Mouse (Mus musculus) E14TG2a.4 (cell line): ENCODE measurements around the gene Hdhd3.

ENCODE experiments used
- CTCF ChIP-seq: conservative IDR thresholded peaks from 2 replicates; pipeline ENCODE4 v1.5.1; 2014; ENCODE audit warnings: low read length
- NANOG ChIP-seq: IDR thresholded peaks from 2 replicates; pipeline ENCODE4 v1.6.1; 2014; ENCODE audit warnings: borderline replicate concordance, low read length, mixed read lengths
- POU5F1 ChIP-seq: IDR thresholded peaks from 2 replicates; pipeline ENCODE4 v1.6.1; 2014; ENCODE audit warnings: low read length, borderline replicate concordance

DNA sequence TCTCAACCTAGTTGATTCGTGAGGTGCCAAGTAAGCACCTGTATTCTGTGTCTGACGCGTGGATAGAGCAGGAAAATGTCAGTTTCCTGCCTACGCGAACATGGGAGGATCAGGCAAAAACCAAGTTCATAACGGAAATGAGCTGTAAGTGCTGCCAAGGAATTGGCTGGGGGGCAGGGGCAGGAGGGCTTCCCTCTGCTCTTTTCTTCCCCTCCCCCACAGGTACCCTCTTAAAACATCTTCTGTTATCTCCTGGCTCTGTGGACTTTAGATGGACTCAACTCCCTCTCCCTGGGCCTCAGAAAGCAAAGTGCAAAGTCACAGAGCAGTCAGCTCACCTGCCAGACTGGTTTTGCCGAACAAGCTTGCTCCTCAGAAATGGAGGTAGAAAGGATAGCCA, 298 bp downstream of the Hdhd3 start:
- TF ChIP-seq CTCF (no peak), POU5F1 (no peak), NANOG (no peak)
